Mouse (Mus musculus) liver, embryonic 14.5 days (tissue): ENCODE data around the gene Slit2.

ENCODE experiments used
- CTCF ChIP-seq: IDR thresholded peaks from 2 replicates; pipeline ENCODE4 v1.5.1; 2016; ENCODE audit warnings: antibody characterized with exemption, low read depth, control low read depth
- EP300 ChIP-seq: IDR thresholded peaks from 2 replicates; pipeline ENCODE4 v1.6.1; 2016; ENCODE audit warnings: antibody characterized with exemption, low read depth

GRCm38 (mm10) chr5:47985198-47985631 lies 2.3 kb downstream of the Slit2 start:
- TF ChIP-seq CTCF (no peak), EP300 (no peak)
